Mouse (Mus musculus) CH12.LX (cell line): ENCODE results near the gene Sept9.

Experiments used
- BHLHE40 ChIP-seq: IDR thresholded peaks from 2 replicates; pipeline ENCODE4 v1.6.1; 2011; ENCODE audit warnings: mild to moderate bottlenecking, low read depth, low read length, improper control_type of control experiment
- CHD1 ChIP-seq: IDR thresholded peaks from 2 replicates; pipeline ENCODE4 v1.6.1; 2012; ENCODE audit warnings: low read depth, low read length, improper control_type of control experiment, inconsistent platforms
- CHD2 ChIP-seq: IDR thresholded peaks from 2 replicates; pipeline ENCODE4 v1.6.1; 2011; ENCODE audit warnings: low read length, improper control_type of control experiment
- CTCF ChIP-seq, 2 experiments: IDR thresholded peaks in 1 of 2; conservative IDR thresholded peaks in 1 of 2; 2 replicates each; pipeline ENCODE4 v1.5.1; 2011 to 2012; ENCODE audit warnings: low read depth in 2 of 2, low read length in 2 of 2, improper control_type of control experiment in 1 of 2, inconsistent platforms in 1 of 2, mild to moderate bottlenecking in 1 of 2, moderate library complexity in 1 of 2
- E2F4 ChIP-seq: IDR thresholded peaks from 2 replicates; pipeline ENCODE4 v1.6.1; 2011; ENCODE audit warnings: low read depth, low read length, improper control_type of control experiment; ENCODE audit not compliant: insufficient replicate concordance
- EP300 ChIP-seq: IDR thresholded peaks from 2 replicates; pipeline ENCODE4 v1.6.1; 2011; ENCODE audit warnings: low read length, improper control_type of control experiment
- MEF2A ChIP-seq: IDR thresholded peaks from 2 replicates; pipeline ENCODE4 v1.6.1; 2014; ENCODE audit warnings: low read depth, mild to moderate bottlenecking, inconsistent platforms, low read length, improper control_type of control experiment, borderline replicate concordance
- NELFE ChIP-seq: IDR thresholded peaks from 2 replicates; pipeline ENCODE4 v1.6.1; 2011; ENCODE audit warnings: low read depth, low read length, improper control_type of control experiment
- POLR2A ChIP-seq: IDR thresholded peaks from 2 replicates; pipeline ENCODE4 v1.6.1; 2011; ENCODE audit warnings: low read depth, mild to moderate bottlenecking, improper control_type of control experiment, low read length
- SMC3 ChIP-seq: IDR thresholded peaks from 2 replicates; pipeline ENCODE4 v1.6.1; 2011; ENCODE audit warnings: low read depth, low read length, improper control_type of control experiment
- ZMIZ1 ChIP-seq: IDR thresholded peaks from 2 replicates; pipeline ENCODE4 v1.6.1; 2012; ENCODE audit warnings: low read depth, mild to moderate bottlenecking, inconsistent platforms, low read length, improper control_type of control experiment

- TF ChIP-seq MEF2A (peak; percentile 52; the same call in 1 of the 2 replicates), BHLHE40 (no peak), CTCF (conservative IDR thresholded peaks at IDR 0.05 in 1 of 2, IDR thresholded peaks at IDR 0.05 in 1 of 2; ENCODE audit: low read depth in 2 of 2, low read length in 2 of 2) (peak; percentile 6 to 85; a peak in 2 of 4 replicates), EP300 (no peak), CHD1 (no peak), ZMIZ1 (no peak), E2F4 (no peak), POLR2A (no peak), CHD2 (0 out of 2 replicates have a peak, but pooled peaks have one; percentile 16), SMC3 (peak; percentile 98), NELFE (0 out of 2 replicates have a peak, but pooled peaks have one; percentile 20)
Measured at GRCm38 (mm10) chr11:117314026-117314425, 114.6 kb downstream of the Sept9 start.
